Mouse (Mus musculus) hindbrain, postnatal 0 days (tissue): ENCODE data around the gene Ptprm. TPM values are rescaled to one million over a fixed set of nuclear protein-coding genes. Genes with fewer than 3 reads are reported as not detected.

ENCODE experiments used
- ATAC-seq: fragments of 200-750 bp; cut with Nextera tagmentation; 2 replicates; pipeline ENCODE4 v1.8.0; 2017; ENCODE audit warnings: mild to moderate bottlenecking, moderate TSS enrichment, moderate library complexity
- DNase-seq: peaks from one replicate; pipeline ENCODE4 v3.0.0-alpha.2; 2015; ENCODE audit warnings: low spot score
- H3K27ac ChIP-seq: fragments of 300-500 bp; sonication (generic); 2 replicates; pipeline ENCODE4 v1.5.1; 2014; ENCODE audit warnings: mild to moderate bottlenecking
- H3K27me3 ChIP-seq: fragments of 300-500 bp; sonication (generic); 2 replicates; pipeline ENCODE4 v1.6.1; 2014; ENCODE audit warnings: low read length, mixed read lengths; ENCODE audit not compliant: insufficient read depth
- H3K36me3 ChIP-seq: fragments of 300-500 bp; sonication (generic); 2 replicates; pipeline ENCODE4 v1.6.1; 2014; ENCODE audit warnings: low read length, mixed read lengths; ENCODE audit not compliant: insufficient read depth
- H3K4me1 ChIP-seq: fragments of 300-500 bp; sonication (generic); 2 replicates; pipeline ENCODE4 v1.6.1; 2014; ENCODE audit warnings: antibody characterized with exemption, low read length, mixed read lengths; ENCODE audit not compliant: insufficient read depth
- H3K4me2 ChIP-seq: fragments of 300-500 bp; sonication (generic); 2 replicates; pipeline ENCODE4 v1.6.1; 2014; ENCODE audit warnings: low read depth, mild to moderate bottlenecking, low read length, moderate library complexity, mixed read lengths
- H3K4me3 ChIP-seq: fragments of 300-500 bp; sonication (generic); 2 replicates; pipeline ENCODE4 v1.5.1; 2014; ENCODE audit warnings: low read length
- H3K9ac ChIP-seq: fragments of 300-500 bp; sonication (generic); replicated peaks from 2 replicates; pipeline ENCODE4 v1.6.1; 2014; ENCODE audit warnings: mild to moderate bottlenecking, low read length, moderate library complexity, mixed read lengths
- H3K9me3 ChIP-seq: fragments of 300-500 bp; sonication (generic); 2 replicates; pipeline ENCODE4 v1.6.1; 2016; ENCODE audit warnings: low read length, mixed read lengths
- CTCF ChIP-seq: IDR thresholded peaks from 2 replicates; pipeline ENCODE4 v1.5.1; 2016; ENCODE audit warnings: antibody characterized with exemption, control low read depth, low read depth
- WGBS: fragments of 180-500 bp; shearing (Covaris S2); extraction: QIAGEN DNeasy Blood & Tissue Kit; methylation state at CpG from one replicate; pipeline ENCODE4 v1.1.7; 2014; 5-methylcytosine and 5-hydroxymethylcytosine counted together
- polyA plus RNA-seq: library from polyadenylated mRNA; unstranded; fragments of >200 nt; fragmentation: Nextera tagmentation; extraction: Ambion mirVana; gene quantifications from 2 replicates; pipeline ENCODE4 v1.2.1, GENCODE M21; 2015
- total RNA-seq: library from RNA; depleted of rRNA; stranded (reverse); fragments of >200 nt; gene quantifications from 2 replicates; pipeline ENCODE4 v1.2.3, GENCODE M21; 2014

Ptprm gene
- total and polyA plus RNA-seq, 2 experiments from 2014 or later: 19.3 to 52.4 TPM

DNA sequence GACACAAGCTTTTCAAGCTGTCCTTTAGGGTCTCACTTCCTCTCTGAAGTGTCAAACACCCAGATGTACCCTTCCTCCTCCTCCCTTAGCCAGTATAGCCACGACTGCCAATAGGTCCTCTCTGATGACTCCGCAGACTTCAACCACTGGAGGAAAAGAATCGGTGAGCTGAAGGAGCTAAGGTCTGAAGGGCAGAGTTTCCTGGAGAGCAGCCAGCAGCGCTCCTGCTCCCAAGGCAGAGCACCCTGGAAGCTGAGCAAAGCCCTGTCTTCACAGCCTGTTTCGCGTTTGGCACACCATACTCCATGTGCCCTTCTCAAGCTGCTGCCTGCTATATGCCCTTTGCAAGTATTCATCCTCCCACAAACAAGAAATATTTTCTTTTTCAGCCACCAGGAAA lies 252.2 kb downstream of the Ptprm start:
- H3K9ac ChIP-seq: no peak overlapping the region
- H3K4me3 ChIP-seq: no peak overlapping the region
- H3K27ac ChIP-seq: no peak overlapping the region
- H3K4me2 ChIP-seq: no peak overlapping the region
- H3K36me3 ChIP-seq: no peaks in the 10 kb centered on the region
- ATAC-seq (no peak), DNase-seq (no peak)
- H3K9me3 ChIP-seq: no peaks in the 10 kb centered on the region
- TF ChIP-seq CTCF: no peak
- H3K4me1 ChIP-seq: no peaks in the 10 kb centered on the region
- 66% methylated on average over 6 of the region's 6 CpGs for WGBS
- H3K27me3 ChIP-seq: no peaks in the 10 kb centered on the region

DNA sequence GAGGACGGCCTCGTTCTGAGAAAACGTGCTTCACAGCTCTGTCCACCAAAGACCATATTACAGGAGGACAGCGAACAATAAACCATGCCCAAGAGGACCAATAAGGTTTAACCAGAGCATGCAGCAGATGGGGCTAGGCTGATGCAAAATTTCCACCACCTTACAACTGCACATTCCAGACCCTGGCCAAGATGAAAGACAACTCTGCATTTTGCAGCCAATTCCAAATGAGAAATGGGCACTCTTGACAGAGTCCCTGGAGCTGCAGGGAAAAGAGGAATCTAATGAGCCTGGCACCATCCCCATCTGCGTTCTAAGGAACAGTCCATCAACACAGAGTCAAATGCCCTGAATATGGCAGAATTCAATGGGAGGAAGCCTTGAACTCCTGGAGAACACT lies 263.3 kb downstream of the Ptprm start:
- Histone ChIP-seq H3K9ac (no peak overlapping the region), H3K27ac (0 out of 2 replicates have a peak overlapping the region, but pooled peaks have one; percentile 4), H3K27me3 (no peaks in the 10 kb centered on the region), H3K4me1 (peaks cover 4% of the 10 kb centered on the region; the same call in 1 of the 2 replicates), H3K4me2 (no peak overlapping the region), H3K36me3 (no peaks in the 10 kb centered on the region), H3K9me3 (no peaks in the 10 kb centered on the region), H3K4me3 (no peak overlapping the region)
- no peak for ATAC-seq
- WGBS: 53% methylated on average over 5 of the region's 5 CpGs
- TF ChIP-seq CTCF: no peak
- no peak for DNase-seq

DNA sequence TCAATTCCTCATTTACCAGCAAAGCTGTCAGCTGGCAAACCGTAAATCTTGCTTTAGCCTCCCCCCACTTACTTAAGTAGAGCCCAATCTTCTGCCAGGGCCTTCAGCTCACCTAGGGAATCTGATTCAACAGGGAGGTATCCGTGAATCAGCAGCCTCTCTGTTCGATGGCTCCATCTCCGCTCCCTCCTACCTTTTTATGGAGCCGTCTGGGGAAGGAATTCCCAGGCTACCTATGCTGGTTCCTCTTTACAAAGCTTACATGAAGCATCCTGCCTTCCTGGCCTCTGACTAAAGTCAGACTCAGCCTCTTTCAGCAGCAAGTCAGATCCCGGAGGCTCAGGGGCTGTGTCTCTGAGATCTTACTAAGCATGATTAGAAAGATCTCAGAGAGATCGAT lies 264.1 kb downstream of the Ptprm start:
- Histone ChIP-seq H3K27me3 (no peaks in the 10 kb centered on the region), H3K36me3 (no peaks in the 10 kb centered on the region), H3K4me1 (peaks cover 4% of the 10 kb centered on the region; the same call in 1 of the 2 replicates), H3K9ac (no peak overlapping the region), H3K9me3 (no peaks in the 10 kb centered on the region), H3K27ac (no peak overlapping the region), H3K4me2 (no peak overlapping the region), H3K4me3 (no peak overlapping the region)
- no peak for TF ChIP-seq CTCF
- WGBS: 71% methylated on average over 7 of the region's 7 CpGs
- ATAC-seq (no peak), DNase-seq (no peak)

DNA sequence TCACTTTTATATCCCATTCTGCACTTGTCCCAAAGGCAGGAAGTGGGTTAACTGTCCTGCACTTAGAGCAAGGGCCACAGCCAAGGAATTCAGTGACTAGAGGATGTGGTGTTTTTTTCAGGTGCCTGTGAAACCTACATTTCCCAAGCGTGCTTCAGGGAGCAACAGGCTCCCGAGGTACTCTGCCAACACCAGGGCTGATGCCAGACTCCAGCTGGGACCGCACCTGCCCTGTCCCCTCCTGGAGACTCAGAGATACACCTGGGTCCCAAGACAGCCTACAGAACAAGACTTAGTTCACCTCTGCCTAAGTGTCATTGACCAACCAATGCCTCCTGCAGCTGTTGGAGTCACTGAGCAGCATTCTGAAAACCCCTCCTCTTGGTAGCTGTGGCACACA lies 264.6 kb downstream of the Ptprm start:
- TF ChIP-seq CTCF: no peak
- ATAC-seq: no peak
- Histone ChIP-seq H3K9ac (no peak overlapping the region), H3K4me3 (no peak overlapping the region), H3K27me3 (no peaks in the 10 kb centered on the region), H3K9me3 (no peaks in the 10 kb centered on the region), H3K36me3 (no peaks in the 10 kb centered on the region), H3K4me2 (no peak overlapping the region), H3K4me1 (peaks cover 4% of the 10 kb centered on the region; the same call in 1 of the 2 replicates), H3K27ac (no peak overlapping the region)
- DNase-seq: no peak
- 73% methylated on average over 3 of the region's 3 CpGs for WGBS

DNA sequence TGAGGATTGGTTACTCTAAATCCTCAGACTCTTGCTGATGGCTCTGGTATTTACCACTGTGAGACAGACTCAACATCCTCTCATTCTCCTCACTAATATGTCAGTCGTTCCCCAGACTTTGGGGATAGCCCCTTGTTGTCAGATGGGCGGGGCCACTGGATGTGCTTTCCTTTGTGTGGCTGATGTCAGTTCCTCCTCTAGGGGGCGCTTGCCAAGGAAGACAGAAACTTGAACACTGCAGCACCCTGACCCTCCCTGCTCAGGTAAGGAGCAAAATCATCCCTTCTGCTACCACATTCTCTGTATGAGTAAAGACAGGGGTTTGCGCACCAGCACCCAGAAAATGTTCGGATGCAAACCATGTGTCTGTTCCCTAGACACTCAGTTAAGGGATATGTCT lies 266.7 kb downstream of the Ptprm start:
- no peaks in the 10 kb centered on the region for H3K36me3 ChIP-seq
- no peak overlapping the region for H3K4me3 ChIP-seq
- H3K27ac ChIP-seq: no peak overlapping the region
- ATAC-seq: no peak
- no peak overlapping the region for H3K9ac ChIP-seq
- H3K4me1 ChIP-seq: peaks cover 4% of the 10 kb centered on the region; the same call in 1 of the 2 replicates
- peak; percentile 48 for TF ChIP-seq CTCF
- H3K9me3 ChIP-seq: no peaks in the 10 kb centered on the region
- no peak for DNase-seq
- H3K4me2 ChIP-seq: no peak overlapping the region
- WGBS: 68% methylated on average over 5 of the region's 5 CpGs
- H3K27me3 ChIP-seq: no peaks in the 10 kb centered on the region

DNA sequence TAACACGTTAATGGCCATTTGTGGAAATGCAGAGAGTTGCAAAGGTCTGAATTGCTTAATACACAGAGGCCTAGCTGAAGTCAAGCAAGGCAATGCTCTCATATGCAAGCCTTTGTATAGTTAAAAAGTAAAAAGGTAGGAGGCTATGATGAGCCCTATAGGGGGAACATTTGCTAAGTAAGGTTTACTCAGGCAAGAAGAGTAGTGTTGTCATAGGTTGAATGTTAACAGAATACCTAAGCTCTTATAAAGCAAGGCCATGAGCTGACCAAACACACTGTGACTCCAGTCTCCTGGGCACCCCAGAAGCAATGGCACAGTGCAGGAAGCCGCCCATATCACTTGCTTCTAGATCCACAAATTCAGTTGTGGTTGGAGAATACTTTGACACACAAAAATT lies 267.4 kb downstream of the Ptprm start:
- Histone ChIP-seq H3K27ac (no peak overlapping the region), H3K9ac (no peak overlapping the region), H3K27me3 (no peaks in the 10 kb centered on the region), H3K36me3 (no peaks in the 10 kb centered on the region), H3K9me3 (no peaks in the 10 kb centered on the region), H3K4me2 (no peak overlapping the region), H3K4me1 (peaks cover 4% of the 10 kb centered on the region; the same call in 1 of the 2 replicates), H3K4me3 (no peak overlapping the region)
- WGBS: 89% methylated on average over 2 of the region's 2 CpGs
- ATAC-seq (no peak), DNase-seq (no peak)
- TF ChIP-seq CTCF: no peak

DNA sequence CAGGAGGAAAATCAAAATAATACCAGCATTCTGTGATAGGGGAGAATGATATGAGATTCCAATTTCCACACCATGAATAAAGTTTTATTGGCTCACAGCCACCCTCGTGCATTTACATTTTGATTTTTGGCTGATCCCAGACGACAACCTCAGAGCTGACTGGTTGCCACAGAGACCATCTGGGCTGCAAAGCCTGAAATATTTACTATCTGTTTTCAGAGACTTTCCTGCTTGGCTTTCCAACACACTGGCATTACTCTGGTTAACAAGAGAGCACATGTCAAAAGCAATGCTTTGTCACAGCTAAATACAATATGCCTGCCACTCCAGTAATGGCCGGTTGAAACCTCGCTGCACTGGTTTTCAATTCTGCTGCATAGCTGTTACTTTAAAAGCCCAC lies 269.8 kb downstream of the Ptprm start:
- Histone ChIP-seq H3K9ac (no peak overlapping the region), H3K4me2 (no peak overlapping the region), H3K4me3 (no peak overlapping the region), H3K4me1 (no peaks in the 10 kb centered on the region), H3K27ac (no peak overlapping the region), H3K36me3 (no peaks in the 10 kb centered on the region), H3K9me3 (no peaks in the 10 kb centered on the region), H3K27me3 (no peaks in the 10 kb centered on the region)
- WGBS: 33% methylated on average over 4 of the region's 4 CpGs
- DNase-seq: peak; percentile 59
- ATAC-seq: peak; percentile 63
- no peak for TF ChIP-seq CTCF
